Mouse (Mus musculus): Measurements from ENCODE around the gene Fblim1. TPM values are rescaled to one million over a fixed set of nuclear protein-coding genes. Genes with fewer than 3 reads are reported as not detected.
A peak's percentile ranks its signal among the peaks of the same experiment; 100 is the strongest.

Fblim1 gene
- total and polyA plus RNA-seq, 3 experiments: 0.07 to 1.2 (median 0.17) TPM

DNA sequence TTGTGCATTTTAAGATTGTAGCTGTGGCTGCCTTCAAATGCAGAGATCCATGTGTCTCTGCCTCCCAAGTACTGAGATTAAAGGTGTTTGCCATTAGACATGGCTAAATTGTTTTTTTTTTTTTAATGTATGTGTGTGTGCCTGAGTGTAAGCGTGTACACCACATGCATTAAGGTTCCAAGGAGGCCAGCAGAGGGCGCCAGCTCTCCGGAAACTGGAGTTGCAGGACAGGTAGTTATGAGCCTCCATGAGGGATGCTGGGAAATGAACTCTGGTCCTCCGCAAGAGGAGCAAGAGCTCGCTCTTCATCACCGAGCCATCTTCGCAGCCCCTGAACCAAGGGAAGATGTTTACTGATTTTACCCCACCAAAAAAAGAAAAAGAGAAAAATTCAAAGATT lies 29.0 kb downstream of the Fblim1 start:
- in situ Hi-C loops (cut with MboI; ENCODE audit: low pct_ligation_motif_present, low pct_unique_long_range_greater_than_20kb, low sequenced_read_pairs): no loop called here
- dilution Hi-C loops (cut with MboI; ENCODE audit: extremely low pct_ligation_motif_present, extremely low pct_unique_long_range_greater_than_20kb, low sequenced_read_pairs): no loop called here
- H3K79me2 ChIP-seq (replicated peaks; ENCODE audit: control insufficient read depth, extremely low read depth, insufficient read depth, poor library complexity, severe bottlenecking): no peaks in the 10 kb centered on the region
- TF ChIP-seq GABPA (IDR thresholded peaks at IDR 0.05; ENCODE audit: insufficient replicate concordance, low read depth, low read length) (no peak), SMC3 (IDR thresholded peaks at IDR 0.05; ENCODE audit: low read depth, low read length) (peak; percentile 25), ZKSCAN1 (IDR thresholded peaks at IDR 0.05; ENCODE audit: borderline replicate concordance, low read depth, low read length) (no peak), CHD2 (IDR thresholded peaks at IDR 0.05; ENCODE audit: low read length) (no peak), NELFE (IDR thresholded peaks at IDR 0.05; ENCODE audit: low read depth, low read length) (no peak), BHLHE40 (IDR thresholded peaks at IDR 0.05; ENCODE audit: low read depth, low read length) (no peak), TBP (conservative IDR thresholded peaks at IDR 0.05; ENCODE audit: low read depth, low read length) (no peak), ELF1 (IDR thresholded peaks at IDR 0.05; ENCODE audit: low read depth, low read length) (no peak), MAX (IDR thresholded peaks at IDR 0.05; ENCODE audit: low read length) (no peak), UBTF (IDR thresholded peaks at IDR 0.05; ENCODE audit: low read depth, low read length) (no peak), EP300 (IDR thresholded peaks at IDR 0.05; ENCODE audit: low read length) (no peak), MEF2A (IDR thresholded peaks at IDR 0.05; ENCODE audit: borderline replicate concordance, low read depth, low read length) (no peak), RAD21 (IDR thresholded peaks at IDR 0.05; ENCODE audit: low read depth, low read length) (peak; percentile 27), CTCF (conservative IDR thresholded peaks at IDR 0.05 in 1 of 2, IDR thresholded peaks at IDR 0.05 in 1 of 2; ENCODE audit: low read depth in 2 of 2, low read length in 2 of 2) (peak; percentile 10 to 49; a peak in 2 of 4 replicates), POLR2AphosphoS2 (IDR thresholded peaks at IDR 0.05; ENCODE audit: low read depth, low read length) (no peak), RCOR1 (conservative IDR thresholded peaks at IDR 0.05; ENCODE audit: low read depth, low read length) (no peak), MAFK (IDR thresholded peaks at IDR 0.05; ENCODE audit: insufficient replicate concordance, low read length) (no peak)
- no peak overlapping the region for H3K4me3 ChIP-seq (replicated peaks in 1 of 3; ENCODE audit: low read depth in 2 of 3, low read length in 2 of 3, poor library complexity in 1 of 3)
- H3K27me3 ChIP-seq (replicated peaks): no peaks in the 10 kb centered on the region
- H3K27ac ChIP-seq (ENCODE audit: insufficient read depth, low read depth): no peak overlapping the region
- H3K9me3 ChIP-seq (replicated peaks; ENCODE audit: low read length): peaks cover 6% of the 10 kb centered on the region
- no peak for DNase-seq (ENCODE audit: extremely low read depth)
- no peak overlapping the region for H3K4me2 ChIP-seq (ENCODE audit: insufficient read depth, low read depth, poor library complexity, severe bottlenecking)
- H3K4me1 ChIP-seq (ENCODE audit: control insufficient read depth in 1 of 2, insufficient read depth in 2 of 2): peaks cover 3 to 24% of the 10 kb centered on the region in 2 experiments
- H3K9ac ChIP-seq (ENCODE audit: insufficient read depth, low read depth): no peak overlapping the region
- no peaks in the 10 kb centered on the region for H3K36me3 ChIP-seq (replicated peaks in 1 of 2; ENCODE audit: control insufficient read depth in 1 of 2, insufficient read depth in 1 of 2, low read length in 1 of 2)

DNA sequence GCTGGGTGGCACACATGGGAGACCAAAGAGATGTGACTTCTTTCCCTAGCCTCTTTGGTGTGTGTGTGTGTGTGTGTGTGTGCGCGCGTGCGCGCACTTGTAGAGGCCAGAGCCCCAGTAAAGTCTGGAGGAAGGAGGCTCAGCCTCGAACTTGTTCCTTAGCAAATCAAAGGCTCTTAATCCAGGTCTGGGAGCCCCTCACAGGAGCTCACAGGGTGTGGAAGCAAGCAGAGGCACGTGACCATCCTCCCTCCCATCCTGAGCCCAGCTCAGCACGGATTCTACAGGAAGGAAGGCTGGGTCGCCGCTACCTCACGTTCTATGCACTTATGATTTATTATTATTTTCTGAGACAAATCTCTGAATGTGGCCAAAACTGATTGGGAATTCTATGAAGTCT lies 29.5 kb downstream of the Fblim1 start:
- Histone ChIP-seq H3K9me3 (replicated peaks; ENCODE audit: low read length) (peaks cover 6% of the 10 kb centered on the region), H3K9ac (ENCODE audit: insufficient read depth, low read depth) (no peak overlapping the region), H3K4me3 (replicated peaks in 1 of 3; ENCODE audit: low read depth in 2 of 3, low read length in 2 of 3, poor library complexity in 1 of 3) (no peak overlapping the region), H3K4me2 (ENCODE audit: insufficient read depth, low read depth, poor library complexity, severe bottlenecking) (no peak overlapping the region), H3K36me3 (replicated peaks in 1 of 2; ENCODE audit: control insufficient read depth in 1 of 2, insufficient read depth in 1 of 2, low read length in 1 of 2) (no peaks in the 10 kb centered on the region), H3K79me2 (replicated peaks; ENCODE audit: control insufficient read depth, extremely low read depth, insufficient read depth, poor library complexity, severe bottlenecking) (no peaks in the 10 kb centered on the region), H3K4me1 (ENCODE audit: control insufficient read depth in 1 of 2, insufficient read depth in 2 of 2) (peaks cover 3 to 24% of the 10 kb centered on the region in 2 experiments), H3K27ac (ENCODE audit: insufficient read depth, low read depth) (no peak overlapping the region), H3K27me3 (replicated peaks) (no peaks in the 10 kb centered on the region)
- in situ Hi-C loops (cut with MboI; ENCODE audit: low pct_ligation_motif_present, low pct_unique_long_range_greater_than_20kb, low sequenced_read_pairs): no loop called here
- dilution Hi-C loops (cut with MboI; ENCODE audit: extremely low pct_ligation_motif_present, extremely low pct_unique_long_range_greater_than_20kb, low sequenced_read_pairs): no loop called here
- DNase-seq (ENCODE audit: extremely low read depth): no peak
- TF ChIP-seq SMC3 (IDR thresholded peaks at IDR 0.05; ENCODE audit: low read depth, low read length) (no peak), MAX (IDR thresholded peaks at IDR 0.05; ENCODE audit: low read length) (no peak), ZC3H11A (IDR thresholded peaks at IDR 0.05; ENCODE audit: low read depth, low read length) (no peak), JUND (conservative IDR thresholded peaks at IDR 0.05; ENCODE audit: low read depth, low read length) (no peak), ZMIZ1 (IDR thresholded peaks at IDR 0.05; ENCODE audit: low read depth, low read length) (no peak)
